Mouse (Mus musculus): ENCODE measurements at regions not wholly inside any gene's neighbourhood (a gene's known extent, or its start where the extent isn't known, plus 50 kb on each side); places are given as distances from the start of the nearest gene placed in this dataset.

- Histone ChIP-seq H3K4me1 (replicated peaks) (peaks cover 4% of the 10 kb centered on the region), H3K9me3 (replicated peaks) (no peaks in the 10 kb centered on the region), H3K27ac (no peak overlapping the region), H3K27me3 (no peaks in the 10 kb centered on the region), H3K36me3 (no peaks in the 10 kb centered on the region), H3K4me3 (no peak overlapping the region), H3K4me2 (no peak overlapping the region), H3K9ac (no peak overlapping the region)
- no peak for ATAC-seq (replicated peaks; ENCODE audit: insufficient number of reproducible peaks, insufficient read depth, low FRiP score, low read depth)
- WGBS = 81% methylated on average over 6 of the region's 6 CpGs
These were observed 57.8 kb upstream of the Gm10181 start for GRCm38 (mm10) chr9:25031466-25031865.

Measured in heart, embryonic 15.5 days (tissue).